Mouse (Mus musculus) heart, embryonic 14.5 days (tissue): ENCODE measurements around the gene Esrrg. TPM values are rescaled to one million over a fixed set of nuclear protein-coding genes. Genes with fewer than 3 reads are reported as not detected.

Source experiments
- ATAC-seq: fragments of 200-750 bp; cut with Nextera tagmentation; 2 replicates; pipeline ENCODE4 v1.8.0; 2017; ENCODE audit warnings: low read depth, moderate TSS enrichment; ENCODE audit not compliant: insufficient number of reproducible peaks, insufficient read depth, low FRiP score
- H3K27ac ChIP-seq, 2 experiments: fragments of 200-500 bp in 1 of 2; fragments of 300-500 bp in 1 of 2; sonication (generic) in 1 of 2; replicated peaks in 1 of 2; 2 replicates each; pipeline ENCODE4 v1.5.1; 2012 to 2014; ENCODE audit warnings: low read depth in 2 of 2, low read length in 2 of 2, control low read depth in 1 of 2, mild to moderate bottlenecking in 1 of 2, mixed read lengths in 1 of 2; ENCODE audit not compliant: control insufficient read depth in 1 of 2, insufficient read depth in 1 of 2
- H3K27me3 ChIP-seq: fragments of 300-500 bp; sonication (generic); 2 replicates; pipeline ENCODE4 v1.6.1; 2014; ENCODE audit warnings: mild to moderate bottlenecking, low read length, control low read depth; ENCODE audit not compliant: control insufficient read depth, insufficient read depth
- H3K36me3 ChIP-seq: fragments of 300-500 bp; sonication (generic); 2 replicates; pipeline ENCODE4 v1.6.1; 2014; ENCODE audit warnings: mild to moderate bottlenecking, control low read depth, low read length, mixed read lengths; ENCODE audit not compliant: control insufficient read depth, insufficient read depth
- H3K4me1 ChIP-seq, 2 experiments: fragments of 200-500 bp in 1 of 2; fragments of 300-500 bp in 1 of 2; sonication (generic) in 1 of 2; 2 replicates each; pipeline ENCODE4 v1.6.1; 2012 to 2014; ENCODE audit warnings: low read length in 2 of 2, control low read depth in 1 of 2, mixed read lengths in 1 of 2; ENCODE audit not compliant: control insufficient read depth in 2 of 2, insufficient read depth in 2 of 2
- H3K4me2 ChIP-seq: fragments of 300-500 bp; sonication (generic); 2 replicates; pipeline ENCODE4 v1.6.1; 2014; ENCODE audit warnings: mild to moderate bottlenecking, low read length
- H3K4me3 ChIP-seq, 2 experiments: fragments of 200-500 bp in 1 of 2; fragments of 300-500 bp in 1 of 2; sonication (generic) in 1 of 2; 2 replicates each; pipeline ENCODE4 v1.5.1; 2012 to 2014; ENCODE audit warnings: low read length in 2 of 2, mild to moderate bottlenecking in 2 of 2, control low read depth in 1 of 2, low read depth in 1 of 2, moderate library complexity in 1 of 2; ENCODE audit not compliant: control insufficient read depth in 1 of 2, insufficient read depth in 1 of 2
- H3K9ac ChIP-seq: fragments of 300-500 bp; sonication (generic); 2 replicates; pipeline ENCODE4 v1.6.1; 2014; ENCODE audit warnings: mild to moderate bottlenecking, low read length
- H3K9me3 ChIP-seq: fragments of 300-500 bp; sonication (generic); 2 replicates; pipeline ENCODE4 v1.6.1; 2016; ENCODE audit warnings: low read length, control low read depth; ENCODE audit not compliant: control insufficient read depth
- WGBS: fragments of 180-500 bp; shearing (Covaris S2); extraction: QIAGEN DNeasy Blood & Tissue Kit; methylation state at CpG from one replicate; pipeline ENCODE4 v1.1.7; 2014; 5-methylcytosine and 5-hydroxymethylcytosine counted together
- polyA plus RNA-seq: library from polyadenylated mRNA; unstranded; fragments of >200 nt; fragmentation: Nextera tagmentation; extraction: Ambion mirVana; gene quantifications from 2 replicates; pipeline ENCODE4 v1.2.1, GENCODE M21; 2014

Esrrg gene
- polyA plus RNA-seq, 1 experiment from 2014 or later, result 31.2 TPM

DNA sequence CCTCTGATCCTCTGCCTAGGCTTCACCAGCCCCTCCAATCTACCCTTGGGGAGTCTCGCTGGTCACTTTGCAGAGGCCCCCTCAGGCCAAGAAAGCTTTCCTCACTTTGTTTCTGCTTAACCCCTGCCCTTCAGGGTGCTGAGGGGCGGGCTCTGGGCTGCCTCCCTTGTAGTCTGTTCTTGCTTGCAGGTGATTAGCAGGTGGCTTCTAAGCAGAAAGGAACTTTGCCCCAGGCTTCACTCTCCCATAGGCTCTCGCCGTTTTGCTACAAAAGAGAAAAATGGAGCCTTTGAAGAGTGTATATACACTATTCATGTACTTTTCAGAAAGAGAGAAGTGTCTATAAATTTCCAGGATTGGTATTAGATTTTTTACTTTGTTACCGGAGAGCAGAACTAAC lies 195.0 kb downstream of the Esrrg start:
- no peak overlapping the region for H3K4me3 ChIP-seq
- H3K9me3 ChIP-seq, result no peaks in the 10 kb centered on the region
- peaks cover 12 to 28% of the 10 kb centered on the region in 2 experiments for H3K4me1 ChIP-seq
- no peak overlapping the region for H3K9ac ChIP-seq
- H3K4me2 ChIP-seq, result no peak overlapping the region
- H3K36me3 ChIP-seq, result no peaks in the 10 kb centered on the region
- no peak for ATAC-seq
- WGBS, result 59% methylated on average over 5 of the region's 5 CpGs
- H3K27me3 ChIP-seq, result no peaks in the 10 kb centered on the region
- H3K27ac ChIP-seq, result no peak overlapping the region; a peak in 1 of 4 replicates

DNA sequence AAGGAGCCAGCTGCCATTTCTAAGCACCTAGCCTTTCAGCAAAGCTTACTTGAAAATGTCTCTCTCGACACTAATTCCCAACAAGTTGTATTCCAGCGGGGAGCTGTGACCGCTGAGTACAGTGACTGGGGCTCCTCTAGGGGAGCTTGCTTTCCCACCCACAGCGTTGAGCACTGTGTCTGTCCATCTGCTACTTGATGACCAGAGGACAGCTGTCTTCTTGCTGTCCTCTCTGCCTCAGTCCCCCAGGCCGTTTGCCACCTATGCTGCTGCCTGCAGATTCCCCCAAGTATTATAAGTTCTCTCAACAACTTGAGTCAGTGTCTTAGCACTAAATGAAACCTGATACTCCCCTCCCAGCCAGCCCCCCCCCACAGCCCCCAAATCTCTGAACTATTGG lies 195.4 kb downstream of the Esrrg start:
- Histone ChIP-seq H3K9ac (no peak overlapping the region), H3K4me2 (no peak overlapping the region), H3K4me1 (peaks cover 12 to 28% of the 10 kb centered on the region in 2 experiments), H3K27me3 (no peaks in the 10 kb centered on the region), H3K9me3 (no peaks in the 10 kb centered on the region), H3K27ac (no peak overlapping the region; a peak in 2 of 4 replicates), H3K36me3 (no peaks in the 10 kb centered on the region), H3K4me3 (no peak overlapping the region)
- WGBS, result 9% methylated on average over 5 of the region's 5 CpGs
- ATAC-seq, result no peak

DNA sequence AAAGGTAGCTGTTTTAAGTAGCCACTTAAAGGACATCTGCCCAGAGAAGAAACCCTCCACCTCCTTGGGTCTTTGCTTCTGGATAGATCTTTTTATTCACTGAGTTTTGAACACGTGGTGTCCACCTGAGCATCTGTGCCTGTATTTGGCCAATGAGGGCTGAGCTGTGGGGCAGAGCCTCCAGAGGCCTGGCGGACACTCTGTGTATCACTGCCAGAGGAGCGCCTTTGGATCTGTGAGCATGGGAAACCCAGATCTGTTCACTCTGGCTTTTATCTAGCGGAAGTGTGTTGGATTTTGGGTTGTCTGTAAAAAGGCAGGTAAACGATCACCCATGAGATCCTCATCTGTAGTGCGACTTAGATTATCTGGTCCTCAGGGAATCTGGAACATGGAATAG lies 196.4 kb downstream of the Esrrg start:
- Histone ChIP-seq H3K4me3 (no peak overlapping the region), H3K4me1 (peaks cover 10 to 28% of the 10 kb centered on the region in 2 experiments), H3K9ac (no peak overlapping the region), H3K9me3 (no peaks in the 10 kb centered on the region), H3K27me3 (no peaks in the 10 kb centered on the region), H3K36me3 (no peaks in the 10 kb centered on the region), H3K4me2 (no peak overlapping the region), H3K27ac (no peak overlapping the region)
- WGBS, result 81% methylated on average over 6 of the region's 6 CpGs
- no peak for ATAC-seq

DNA sequence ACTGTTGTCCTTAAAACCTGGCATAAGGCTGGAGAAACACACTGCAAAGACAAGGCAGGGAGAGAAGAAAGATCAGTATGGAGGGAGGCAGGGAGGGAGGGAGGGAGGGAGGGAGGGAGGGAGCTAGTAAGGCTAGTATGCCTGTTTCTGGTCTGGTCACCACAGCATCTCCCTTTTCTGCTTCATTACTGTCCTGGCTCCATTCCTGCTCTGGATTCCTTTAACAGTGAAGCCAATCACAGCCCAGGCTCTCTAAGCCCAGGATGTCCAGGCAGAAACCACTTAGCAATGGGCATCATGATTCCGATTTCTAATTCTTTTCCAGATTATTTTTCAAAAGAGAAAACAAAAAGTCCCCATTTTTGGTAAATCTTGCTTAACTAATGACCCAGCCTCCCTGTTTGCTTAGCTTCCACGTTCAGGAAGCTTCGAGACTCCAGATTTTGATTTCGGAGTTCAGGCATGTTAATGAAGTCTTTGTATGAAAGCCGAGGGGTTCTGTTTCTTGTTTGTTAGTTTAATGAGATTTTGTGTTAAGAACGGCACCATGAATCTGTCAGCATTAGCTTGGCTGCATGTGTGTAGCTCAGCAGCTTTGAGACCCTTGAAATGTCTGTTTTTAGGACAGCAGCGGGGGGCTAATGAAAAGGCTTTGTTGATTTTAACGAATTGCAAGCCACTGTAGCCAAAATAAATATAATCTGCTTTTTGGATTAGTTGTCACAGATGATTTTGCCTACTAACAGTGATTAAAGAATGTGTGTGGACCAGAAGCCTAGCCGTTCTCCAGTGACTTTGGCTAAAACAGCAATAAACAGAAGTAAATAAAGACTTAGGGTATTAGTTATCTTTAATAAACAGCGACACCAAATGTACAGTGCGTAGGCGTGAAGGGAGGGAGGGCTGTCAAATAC lies 199.1 kb downstream of the Esrrg start:
- H3K4me3 ChIP-seq, result no peak overlapping the region
- no peak overlapping the region for H3K27ac ChIP-seq
- no peak for ATAC-seq
- no peak overlapping the region for H3K4me2 ChIP-seq
- 70% methylated on average over 12 of the region's 12 CpGs for WGBS
- H3K36me3 ChIP-seq, result no peaks in the 10 kb centered on the region
- H3K9ac ChIP-seq, result no peak overlapping the region
- no peaks in the 10 kb centered on the region for H3K27me3 ChIP-seq
- H3K4me1 ChIP-seq, result peaks cover 10 to 24% of the 10 kb centered on the region in 2 experiments
- H3K9me3 ChIP-seq, result no peaks in the 10 kb centered on the region

DNA sequence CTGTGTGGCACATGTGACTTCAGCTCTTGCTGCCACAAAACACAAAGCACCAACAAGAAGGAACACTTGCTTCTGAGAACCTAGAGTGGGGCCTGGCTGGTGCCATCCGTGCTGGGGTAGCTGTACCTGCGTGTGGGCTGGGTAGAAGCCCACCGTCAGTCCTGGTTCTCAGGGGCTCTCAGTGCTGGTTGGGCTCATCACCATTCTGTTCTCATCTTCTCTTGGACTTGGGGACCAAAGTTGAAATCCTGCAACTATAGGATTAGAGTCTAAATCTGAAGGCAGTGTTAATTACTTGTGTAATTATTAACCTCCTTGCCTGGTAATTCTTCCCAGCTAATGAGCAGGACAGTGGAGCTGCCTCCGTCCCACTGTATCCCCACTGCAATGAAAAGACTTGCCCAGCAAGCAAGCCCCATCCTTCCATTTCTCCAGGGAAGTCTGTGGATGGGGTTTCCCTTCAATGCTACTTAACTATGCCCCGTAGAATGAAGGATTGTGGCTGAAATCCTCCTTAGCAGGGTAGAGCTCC lies 199.9 kb downstream of the Esrrg start:
- Histone ChIP-seq H3K27me3 (no peaks in the 10 kb centered on the region), H3K4me3 (no peak overlapping the region), H3K9me3 (no peaks in the 10 kb centered on the region), H3K9ac (no peak overlapping the region), H3K36me3 (no peaks in the 10 kb centered on the region), H3K4me2 (no peak overlapping the region), H3K4me1 (peaks cover 9 to 20% of the 10 kb centered on the region in 2 experiments), H3K27ac (no peak overlapping the region)
- WGBS, result 86% methylated on average over 5 of the region's 5 CpGs
- no peak for ATAC-seq

DNA sequence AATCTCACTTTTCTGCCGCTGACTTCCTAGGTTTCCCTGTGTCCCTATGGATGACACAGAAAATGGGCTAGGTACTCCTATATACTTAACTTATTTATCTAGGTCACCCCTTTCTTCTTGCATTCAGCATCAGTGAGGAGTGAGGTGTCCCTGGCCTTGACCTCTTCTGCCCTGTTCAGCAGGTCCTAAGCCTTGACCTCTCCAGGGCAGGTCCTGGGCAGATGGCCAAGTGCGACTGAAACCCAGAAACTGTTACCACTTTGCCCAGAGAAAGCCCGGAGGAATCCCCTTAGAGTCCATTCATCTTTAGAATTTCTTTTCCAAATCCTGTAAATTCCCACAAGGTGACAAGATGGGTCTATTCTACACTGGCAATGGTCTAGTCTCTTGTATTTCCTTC lies 201.0 kb downstream of the Esrrg start:
- Histone ChIP-seq H3K4me3 (no peak overlapping the region), H3K27me3 (no peaks in the 10 kb centered on the region), H3K9me3 (no peaks in the 10 kb centered on the region), H3K27ac (no peak overlapping the region), H3K9ac (no peak overlapping the region), H3K4me2 (no peak overlapping the region), H3K36me3 (no peaks in the 10 kb centered on the region), H3K4me1 (peaks cover 5 to 18% of the 10 kb centered on the region in 2 experiments)
- 72% methylated on average over 3 of the region's 3 CpGs for whole genome bisulfite sequencing
- no peak for ATAC-seq

DNA sequence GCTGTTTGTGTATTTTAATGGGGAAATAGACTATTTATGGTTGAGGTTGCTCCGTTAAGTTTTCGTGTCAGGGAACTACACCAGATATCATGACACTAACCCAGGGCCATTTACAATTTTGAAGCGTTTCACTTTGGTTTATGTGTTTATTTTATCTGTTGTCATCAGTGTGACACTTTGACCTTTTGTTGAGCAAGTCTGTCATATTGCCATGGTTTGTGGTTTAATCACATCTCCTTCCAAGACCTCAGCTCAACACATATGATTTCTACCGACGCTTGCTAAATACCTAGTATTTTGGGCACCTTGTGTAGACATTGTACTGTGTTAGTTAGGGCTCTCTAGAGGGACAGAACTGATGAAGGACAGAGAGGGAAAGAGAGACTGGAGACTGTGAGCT lies 210.8 kb downstream of the Esrrg start:
- H3K27me3 ChIP-seq, result no peaks in the 10 kb centered on the region
- WGBS, result 88% methylated on average over 5 of the region's 5 CpGs

More for the DNA sequence above, 210.8 kb downstream of the Esrrg start:
- Histone ChIP-seq H3K9me3 (no peaks in the 10 kb centered on the region), H3K4me2 (no peak overlapping the region), H3K9ac (no peak overlapping the region), H3K27ac (no peak overlapping the region), H3K4me1 (peaks cover 2 to 4% of the 10 kb centered on the region in 2 experiments; a peak in 3 of 4 replicates), H3K4me3 (no peak overlapping the region), H3K36me3 (no peaks in the 10 kb centered on the region)
- no peak for ATAC-seq
